Mouse (Mus musculus): ENCODE measurements around the gene Raver1. TPM values are rescaled to one million over a fixed set of nuclear protein-coding genes. Genes with fewer than 3 reads are reported as not detected.

Gene Raver1
- polyA plus RNA-seq, 1 experiment from 2014 or later, result 53.6 TPM

DNA sequence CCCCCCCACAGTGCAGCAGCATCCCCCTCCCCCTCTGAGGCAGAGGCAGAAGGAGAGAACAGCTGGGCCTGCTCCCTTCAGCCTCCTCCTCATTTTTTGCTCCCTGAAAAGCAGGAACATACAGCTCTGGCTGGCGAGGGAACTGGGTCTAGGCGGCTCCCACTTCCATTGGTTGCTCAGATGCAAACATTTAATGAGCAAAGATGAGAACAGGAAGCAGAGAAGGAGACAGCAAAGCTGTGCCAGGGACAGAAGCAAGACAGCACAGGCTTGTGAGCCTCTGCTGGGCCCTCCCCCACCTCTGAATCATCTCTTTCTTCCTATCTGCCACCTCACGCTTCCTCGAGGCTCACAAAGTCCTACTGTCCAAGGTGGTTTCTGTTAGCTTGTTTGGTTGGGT lies 50.5 kb downstream of the Raver1 start:
- Histone ChIP-seq H3K27ac (ENCODE audit: low read depth, low read length) (no peak overlapping the region), H3K4me3 (ENCODE audit: low read depth, low read length) (no peak overlapping the region), H3K9ac (ENCODE audit: low read depth, low read length) (no peak overlapping the region), H3K9me3 (replicated peaks; ENCODE audit: control insufficient read depth, low read length) (no peaks in the 10 kb centered on the region), H3K4me1 (ENCODE audit: control insufficient read depth, insufficient read depth, low read length) (peaks cover 16% of the 10 kb centered on the region), H3K4me2 (no peak overlapping the region), H3K36me3 (ENCODE audit: control insufficient read depth, insufficient read depth, low read length) (no peaks in the 10 kb centered on the region), H3K27me3 (ENCODE audit: control insufficient read depth, insufficient read depth, low read length) (peaks cover 36% of the 10 kb centered on the region)
- ATAC-seq (replicated peaks; ENCODE audit: insufficient number of reproducible peaks, low FRiP score, low TSS enrichment), result no peak
- 40% methylated on average over 4 of the region's 4 CpGs for WGBS (ENCODE audit: insufficient replicate concordance)

DNA sequence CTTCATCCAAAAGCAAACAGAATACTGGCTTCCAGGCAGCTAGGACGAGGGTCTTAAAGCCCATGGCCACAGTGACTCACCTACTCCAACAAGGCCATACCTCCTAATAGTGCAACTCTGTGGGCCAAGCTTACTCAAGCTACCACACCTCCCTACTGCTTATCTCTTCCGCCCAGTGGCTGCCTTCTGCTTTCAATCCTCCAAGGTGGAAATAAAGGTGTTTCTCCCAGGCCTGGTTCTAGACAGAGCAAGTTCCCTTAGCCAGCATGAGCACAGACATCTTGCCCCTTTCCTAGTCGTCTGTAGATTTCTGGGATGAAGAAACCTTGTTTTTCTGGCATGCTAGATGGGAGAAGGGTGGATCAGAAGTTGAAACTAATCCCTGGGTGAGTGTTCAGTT lies 52.0 kb downstream of the Raver1 start:
- Histone ChIP-seq H3K4me2 (no peak overlapping the region), H3K4me3 (ENCODE audit: low read depth, low read length) (no peak overlapping the region), H3K9ac (ENCODE audit: low read depth, low read length) (no peak overlapping the region), H3K4me1 (ENCODE audit: control insufficient read depth, insufficient read depth, low read length) (peaks cover 17% of the 10 kb centered on the region), H3K27me3 (ENCODE audit: control insufficient read depth, insufficient read depth, low read length) (peaks cover 51% of the 10 kb centered on the region), H3K36me3 (ENCODE audit: control insufficient read depth, insufficient read depth, low read length) (no peaks in the 10 kb centered on the region), H3K27ac (ENCODE audit: low read depth, low read length) (no peak overlapping the region), H3K9me3 (replicated peaks; ENCODE audit: control insufficient read depth, low read length) (no peaks in the 10 kb centered on the region)
- WGBS (ENCODE audit: insufficient replicate concordance), result 56% methylated on average over 3 of the region's 3 CpGs
- no peak for ATAC-seq (replicated peaks; ENCODE audit: insufficient number of reproducible peaks, low FRiP score, low TSS enrichment)

DNA sequence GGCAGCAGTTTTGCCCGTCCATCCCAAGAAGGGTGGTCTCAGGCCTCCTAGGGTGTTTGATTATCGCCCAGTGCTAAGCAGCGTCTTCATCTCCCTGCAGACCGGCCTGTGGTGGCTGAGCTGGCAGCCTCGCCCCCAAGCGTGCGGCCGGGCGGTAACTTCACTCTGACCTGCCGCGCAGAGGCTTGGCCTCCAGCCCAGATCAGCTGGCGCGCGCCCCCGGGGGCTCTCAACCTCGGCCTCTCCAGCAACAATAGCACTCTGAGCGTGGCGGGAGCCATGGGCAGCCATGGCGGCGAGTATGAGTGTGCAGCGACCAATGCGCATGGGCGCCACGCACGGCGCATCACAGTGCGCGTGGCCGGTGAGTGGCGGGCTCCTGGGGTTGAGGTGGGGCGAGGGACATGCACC lies 54.3 kb downstream of the Raver1 start:
- WGBS (ENCODE audit: insufficient replicate concordance), result 2% methylated on average over 31 of the region's 31 CpGs
- no peak overlapping the region for H3K27ac ChIP-seq (ENCODE audit: low read depth, low read length)
- peaks cover 24% of the 10 kb centered on the region for H3K4me1 ChIP-seq (ENCODE audit: control insufficient read depth, insufficient read depth, low read length)
- ATAC-seq (replicated peaks; ENCODE audit: insufficient number of reproducible peaks, low FRiP score, low TSS enrichment), result no peak; the same call in 1 of the 2 replicates
- no peaks in the 10 kb centered on the region for H3K36me3 ChIP-seq (ENCODE audit: control insufficient read depth, insufficient read depth, low read length)
- no peaks in the 10 kb centered on the region for H3K9me3 ChIP-seq (replicated peaks; ENCODE audit: control insufficient read depth, low read length)
- peak overlapping the region; percentile 59 for H3K4me2 ChIP-seq
- peak overlapping the region; percentile 32 for H3K4me3 ChIP-seq (ENCODE audit: low read depth, low read length)
- peak overlapping the region; percentile 52 for H3K9ac ChIP-seq (ENCODE audit: low read depth, low read length)
- H3K27me3 ChIP-seq (ENCODE audit: control insufficient read depth, insufficient read depth, low read length), result peaks cover 73% of the 10 kb centered on the region

DNA sequence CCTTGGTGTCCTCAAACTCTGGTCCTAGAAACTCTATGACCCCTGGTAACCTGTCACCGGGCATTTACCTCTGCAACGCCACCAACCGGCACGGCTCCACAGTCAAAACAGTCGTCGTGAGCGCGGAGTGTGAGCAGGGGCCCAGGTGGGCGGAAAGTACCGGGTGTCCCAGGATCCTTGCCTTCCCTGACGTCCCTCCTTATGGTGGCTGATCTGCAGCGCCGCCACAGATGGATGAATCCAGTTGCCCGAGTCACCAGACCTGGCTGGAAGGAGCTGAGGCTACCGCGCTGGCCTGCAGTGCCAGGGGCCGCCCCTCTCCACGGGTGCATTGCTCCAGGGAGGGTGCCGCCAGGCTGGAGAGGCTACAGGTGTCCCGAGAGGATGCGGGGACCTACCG lies 55.1 kb downstream of the Raver1 start:
- 2% methylated on average over 22 of the region's 22 CpGs for WGBS (ENCODE audit: insufficient replicate concordance)
- ATAC-seq (replicated peaks; ENCODE audit: insufficient number of reproducible peaks, low FRiP score, low TSS enrichment), result no peak
- Histone ChIP-seq H3K27ac (ENCODE audit: low read depth, low read length) (no peak overlapping the region), H3K36me3 (ENCODE audit: control insufficient read depth, insufficient read depth, low read length) (no peaks in the 10 kb centered on the region), H3K4me2 (peak overlapping the region; percentile 59), H3K27me3 (ENCODE audit: control insufficient read depth, insufficient read depth, low read length) (peaks cover 81% of the 10 kb centered on the region), H3K9ac (ENCODE audit: low read depth, low read length) (no peak overlapping the region), H3K9me3 (replicated peaks; ENCODE audit: control insufficient read depth, low read length) (no peaks in the 10 kb centered on the region), H3K4me1 (ENCODE audit: control insufficient read depth, insufficient read depth, low read length) (peaks cover 30% of the 10 kb centered on the region), H3K4me3 (ENCODE audit: low read depth, low read length) (peak overlapping the region; percentile 32)

DNA sequence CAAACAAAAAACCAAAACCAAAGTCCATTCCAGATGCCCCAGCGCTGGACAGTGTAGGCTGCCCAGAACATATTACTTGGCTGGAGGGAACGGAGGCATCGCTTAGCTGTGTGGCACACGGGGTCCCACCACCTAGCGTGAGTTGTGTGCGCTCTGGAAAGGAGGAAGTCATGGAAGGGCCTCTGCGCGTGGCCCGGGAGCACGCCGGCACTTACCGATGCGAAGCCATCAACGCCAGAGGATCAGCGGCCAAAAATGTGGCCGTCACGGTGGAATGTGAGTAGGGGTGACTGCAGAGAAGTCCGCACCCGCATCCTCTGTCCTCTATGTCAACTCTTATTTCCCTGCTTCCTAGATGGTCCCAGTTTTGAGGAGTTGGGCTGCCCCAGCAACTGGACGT lies 55.6 kb downstream of the Raver1 start:
- Histone ChIP-seq H3K36me3 (ENCODE audit: control insufficient read depth, insufficient read depth, low read length) (no peaks in the 10 kb centered on the region), H3K4me2 (peak overlapping the region; percentile 59; the same call in 1 of the 2 replicates), H3K4me1 (ENCODE audit: control insufficient read depth, insufficient read depth, low read length) (peaks cover 34% of the 10 kb centered on the region), H3K9me3 (replicated peaks; ENCODE audit: control insufficient read depth, low read length) (no peaks in the 10 kb centered on the region), H3K9ac (ENCODE audit: low read depth, low read length) (no peak overlapping the region), H3K27ac (ENCODE audit: low read depth, low read length) (no peak overlapping the region), H3K4me3 (ENCODE audit: low read depth, low read length) (peak overlapping the region; percentile 32), H3K27me3 (ENCODE audit: control insufficient read depth, insufficient read depth, low read length) (peaks cover 86% of the 10 kb centered on the region)
- ATAC-seq (replicated peaks; ENCODE audit: insufficient number of reproducible peaks, low FRiP score, low TSS enrichment), result no peak
- WGBS (ENCODE audit: insufficient replicate concordance), result 8% methylated on average over 20 of the region's 20 CpGs

DNA sequence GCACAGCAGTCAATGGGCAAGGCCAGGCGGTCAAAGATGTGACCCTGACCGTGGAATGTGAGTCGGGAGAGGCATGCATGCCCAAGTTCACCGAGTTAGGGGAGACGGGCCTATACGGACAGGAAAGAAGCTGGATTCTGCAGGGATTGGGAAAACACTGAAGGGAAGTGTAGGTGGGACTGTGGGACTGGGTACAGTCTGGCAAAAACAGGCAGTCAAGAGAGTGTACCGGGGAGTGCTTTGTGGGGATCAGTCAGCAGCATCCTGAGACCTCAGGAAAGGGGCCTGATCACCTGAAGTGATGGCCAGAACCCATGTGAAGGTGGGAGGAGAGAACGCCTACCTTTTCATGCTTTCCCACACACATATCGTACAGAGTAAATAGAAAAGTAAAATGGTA lies 56.2 kb downstream of the Raver1 start:
- Histone ChIP-seq H3K4me1 (ENCODE audit: control insufficient read depth, insufficient read depth, low read length) (peaks cover 38% of the 10 kb centered on the region), H3K27ac (ENCODE audit: low read depth, low read length) (no peak overlapping the region)

DNA sequence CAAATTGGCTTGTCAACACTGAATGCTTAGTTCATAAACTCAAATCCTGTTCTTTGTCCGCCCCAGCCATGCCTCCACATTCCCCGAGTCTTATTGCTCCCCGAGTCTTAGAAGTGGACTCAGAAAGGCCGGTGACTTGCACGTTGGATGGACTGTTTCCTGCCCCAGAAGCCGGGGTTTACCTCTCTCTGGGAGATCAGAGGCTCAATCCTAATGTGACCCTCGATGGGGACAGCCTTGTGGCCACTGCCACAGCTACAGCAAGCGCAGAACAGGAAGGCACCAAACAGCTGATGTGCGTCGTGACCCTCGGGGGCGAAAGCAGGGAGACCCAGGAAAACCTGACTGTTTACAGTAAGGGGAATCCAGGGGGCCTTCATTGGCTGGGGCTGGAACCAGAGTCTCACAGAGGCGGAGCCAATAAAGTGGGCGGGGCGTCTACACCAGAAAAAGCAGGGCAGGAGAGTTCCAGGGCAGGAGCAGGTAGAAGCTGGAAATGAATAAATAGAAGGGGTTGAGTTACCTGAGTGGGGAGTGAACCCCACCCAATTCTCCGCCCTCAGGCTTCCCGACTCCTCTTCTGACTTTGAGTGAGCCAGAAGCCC lies 57.2 kb downstream of the Raver1 start:
- no peak overlapping the region for H3K9ac ChIP-seq (ENCODE audit: low read depth, low read length)
- H3K27me3 ChIP-seq (ENCODE audit: control insufficient read depth, insufficient read depth, low read length), result peaks cover 79% of the 10 kb centered on the region
- peaks cover 48% of the 10 kb centered on the region for H3K4me1 ChIP-seq (ENCODE audit: control insufficient read depth, insufficient read depth, low read length)
- no peaks in the 10 kb centered on the region for H3K36me3 ChIP-seq (ENCODE audit: control insufficient read depth, insufficient read depth, low read length)
- H3K4me2 ChIP-seq, result 0 out of 2 replicates have a peak overlapping the region, but pooled peaks have one; percentile 19
- H3K9me3 ChIP-seq (replicated peaks; ENCODE audit: control insufficient read depth, low read length), result no peaks in the 10 kb centered on the region
- H3K4me3 ChIP-seq (ENCODE audit: low read depth, low read length), result no peak overlapping the region
- no peak for ATAC-seq (replicated peaks; ENCODE audit: insufficient number of reproducible peaks, low FRiP score, low TSS enrichment)
- H3K27ac ChIP-seq (ENCODE audit: low read depth, low read length), result no peak overlapping the region
- 4% methylated on average over 17 of the region's 17 CpGs for WGBS (ENCODE audit: insufficient replicate concordance)

More for the DNA sequence above, 56.2 kb downstream of the Raver1 start:
- Histone ChIP-seq H3K9me3 (replicated peaks; ENCODE audit: control insufficient read depth, low read length) (no peaks in the 10 kb centered on the region), H3K4me2 (no peak overlapping the region), H3K9ac (ENCODE audit: low read depth, low read length) (no peak overlapping the region), H3K4me3 (ENCODE audit: low read depth, low read length) (no peak overlapping the region; the same call in 1 of the 2 replicates), H3K36me3 (ENCODE audit: control insufficient read depth, insufficient read depth, low read length) (no peaks in the 10 kb centered on the region), H3K27me3 (ENCODE audit: control insufficient read depth, insufficient read depth, low read length) (peaks cover 86% of the 10 kb centered on the region)
- no peak for ATAC-seq (replicated peaks; ENCODE audit: insufficient number of reproducible peaks, low FRiP score, low TSS enrichment)
- whole genome bisulfite sequencing (ENCODE audit: insufficient replicate concordance), result 22% methylated on average over 9 of the region's 9 CpGs

DNA sequence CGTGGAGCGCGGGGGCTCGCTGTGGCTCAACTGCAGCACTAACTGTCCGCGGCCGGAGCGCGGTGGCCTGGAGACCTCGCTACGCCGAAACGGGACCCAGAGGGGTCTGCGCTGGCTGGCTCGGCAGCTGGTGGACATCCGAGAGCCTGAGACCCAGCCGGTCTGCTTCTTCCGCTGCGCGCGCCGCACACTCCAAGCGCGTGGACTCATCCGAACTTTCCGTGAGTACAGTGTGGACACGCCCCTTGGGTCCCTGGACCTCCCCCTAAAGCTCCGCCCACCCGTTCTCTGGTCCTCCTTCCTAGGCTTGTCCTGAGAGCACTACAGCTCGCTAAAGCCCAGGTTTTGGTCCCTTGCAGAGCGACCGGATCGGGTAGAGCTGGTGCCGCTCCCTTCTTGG lies 58.7 kb downstream of the Raver1 start:
- ATAC-seq (replicated peaks; ENCODE audit: insufficient number of reproducible peaks, low FRiP score, low TSS enrichment), result peak; percentile 64
- Histone ChIP-seq H3K9ac (ENCODE audit: low read depth, low read length) (peak overlapping the region; percentile 67), H3K4me3 (ENCODE audit: low read depth, low read length) (peak overlapping the region; percentile 51), H3K36me3 (ENCODE audit: control insufficient read depth, insufficient read depth, low read length) (no peaks in the 10 kb centered on the region), H3K4me2 (peak overlapping the region; percentile 94), H3K27ac (ENCODE audit: low read depth, low read length) (no peak overlapping the region), H3K27me3 (ENCODE audit: control insufficient read depth, insufficient read depth, low read length) (peaks cover 79% of the 10 kb centered on the region), H3K9me3 (replicated peaks; ENCODE audit: control insufficient read depth, low read length) (no peaks in the 10 kb centered on the region), H3K4me1 (ENCODE audit: control insufficient read depth, insufficient read depth, low read length) (peaks cover 52% of the 10 kb centered on the region)
- WGBS (ENCODE audit: insufficient replicate concordance), result 1% methylated on average over 34 of the region's 34 CpGs

DNA sequence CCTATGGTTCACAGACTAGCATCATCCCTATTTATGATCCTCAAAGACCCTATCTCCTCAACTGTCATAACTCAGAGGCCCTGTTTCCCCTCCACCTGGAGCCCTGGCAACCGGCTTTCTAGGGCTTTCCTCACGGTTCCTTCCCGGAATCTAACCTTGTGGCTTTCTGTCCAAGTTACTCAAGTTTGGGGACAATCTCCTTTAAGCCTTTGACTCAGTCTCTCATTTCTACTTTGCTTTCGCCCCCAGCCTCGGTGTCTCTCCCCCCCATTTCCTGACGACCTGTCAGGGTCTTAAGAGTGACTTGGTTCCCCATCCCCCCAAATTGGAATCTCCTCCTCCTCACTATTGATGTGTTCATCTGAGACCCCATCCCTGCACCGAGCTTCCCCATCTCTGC lies 59.3 kb downstream of the Raver1 start:
- Histone ChIP-seq H3K9ac (ENCODE audit: low read depth, low read length) (no peak overlapping the region; the same call in 1 of the 2 replicates), H3K4me2 (peak overlapping the region; percentile 94), H3K27me3 (ENCODE audit: control insufficient read depth, insufficient read depth, low read length) (peaks cover 79% of the 10 kb centered on the region), H3K9me3 (replicated peaks; ENCODE audit: control insufficient read depth, low read length) (no peaks in the 10 kb centered on the region), H3K27ac (ENCODE audit: low read depth, low read length) (no peak overlapping the region), H3K4me1 (ENCODE audit: control insufficient read depth, insufficient read depth, low read length) (peaks cover 48% of the 10 kb centered on the region), H3K36me3 (ENCODE audit: control insufficient read depth, insufficient read depth, low read length) (no peaks in the 10 kb centered on the region), H3K4me3 (ENCODE audit: low read depth, low read length) (peak overlapping the region; percentile 56; the same call in 1 of the 2 replicates)
- no peak for ATAC-seq (replicated peaks; ENCODE audit: insufficient number of reproducible peaks, low FRiP score, low TSS enrichment)
- WGBS (ENCODE audit: insufficient replicate concordance), result 6% methylated on average over 7 of the region's 7 CpGs

All from heart, embryonic 11.5 days (tissue).